Mouse (Mus musculus) embryo, embryonic 9.5 days (tissue): ENCODE data around the gene Tomm70a.
A peak's percentile ranks its signal among the peaks of the same experiment; 100 is the strongest.
"Not testable (repeated sequence)": the region's sequence is repeated elsewhere in the genome, so short reads cannot be mapped to it uniquely, and the experiment has no call there.

Experiments used
- DNase-seq: peaks from one replicate; pipeline ENCODE4 v3.0.0-alpha.2; 2017; ENCODE audit errors: extremely low spot score

The Tomm70a gene

DNA sequence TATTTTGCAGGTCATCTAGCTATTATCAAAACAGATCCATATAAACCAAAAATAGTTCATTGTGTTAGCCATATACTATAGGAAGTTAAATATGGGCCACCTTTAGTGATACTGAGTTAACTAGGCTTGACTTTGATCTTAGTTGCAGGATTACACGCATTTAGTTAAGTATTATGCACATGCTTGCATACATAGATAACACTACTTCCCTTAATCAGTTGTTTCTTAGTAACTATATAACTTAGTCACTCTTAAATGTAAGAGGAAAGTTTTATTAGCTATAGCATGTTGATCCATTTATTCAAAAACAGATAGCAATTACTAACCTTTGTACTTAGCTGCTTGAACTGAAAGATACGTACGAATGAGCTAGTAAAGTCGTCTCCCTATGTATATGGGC lies 29.9 kb downstream of the Tomm70a start:
- no peak for DNase-seq

- DNase-seq, result no peak
Measured at GRCm38 (mm10) chr16:57155899-57156298, 34.4 kb downstream of the Tomm70a start.

GRCm38 (mm10) chr16:57157076-57157475 lies 35.6 kb downstream of the Tomm70a start:
- DNase-seq, result no peak

GRCm38 (mm10) chr16:57157728-57158127 lies 36.2 kb downstream of the Tomm70a start:
- no peak for DNase-seq

- no peak for DNase-seq
Measured at GRCm38 (mm10) chr16:57159835-57160234, 38.3 kb downstream of the Tomm70a start.

GRCm38 (mm10) chr16:57162841-57163240 lies 41.3 kb downstream of the Tomm70a start:
- DNase-seq, result no peak

- DNase-seq, result no peak
Measured at GRCm38 (mm10) chr16:57163694-57164093, 42.2 kb downstream of the Tomm70a start.

DNA sequence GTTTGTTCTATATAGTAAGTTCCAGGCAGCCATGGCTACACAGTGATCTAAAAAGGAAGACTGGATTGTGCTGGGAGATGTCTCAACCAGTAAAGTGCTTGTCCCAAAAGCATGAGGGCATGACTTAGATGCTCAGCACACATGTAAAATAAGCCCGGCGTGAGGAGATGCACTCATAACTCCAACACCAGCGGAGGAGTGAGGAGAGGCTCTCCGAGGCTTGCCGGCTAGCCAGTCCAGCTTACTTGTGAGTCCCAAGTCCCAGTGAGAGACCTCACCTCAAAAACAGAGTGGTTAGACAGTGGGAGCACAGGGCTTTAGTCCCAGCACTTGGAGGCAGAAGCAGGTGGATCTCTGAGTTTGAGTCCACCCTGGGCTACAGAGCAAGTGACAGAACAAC lies 43.7 kb downstream of the Tomm70a start:
- DNase-seq, result no peak

DNA sequence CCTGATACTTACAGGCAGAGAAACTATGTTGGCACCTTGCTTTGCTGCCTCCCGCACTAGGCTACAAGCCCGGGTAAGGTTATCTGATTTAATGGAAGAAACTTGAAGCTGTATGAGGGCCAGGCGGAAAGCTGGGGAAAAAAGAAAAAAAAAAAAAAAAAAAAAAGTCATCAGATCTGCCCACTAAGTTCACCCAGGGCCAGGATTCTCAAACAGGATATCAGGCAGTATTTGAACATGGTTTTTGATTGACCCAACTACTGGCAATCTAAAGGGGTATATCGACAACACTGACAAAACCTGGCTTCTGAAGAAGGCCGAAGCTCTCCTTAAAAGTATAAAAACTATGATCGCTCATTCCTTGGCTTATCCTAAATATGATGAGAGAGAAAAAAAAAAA lies 44.6 kb downstream of the Tomm70a start:
- no peak for DNase-seq

- DNase-seq, result peak; percentile 93
Measured at GRCm38 (mm10) chr16:57166611-57167513, 45.4 kb downstream of the Tomm70a start, which contains the start of gene Nit2. Gene Nit2 (minus strand): TSS chr16:57167341.

- DNase-seq, result no peak
Measured at GRCm38 (mm10) chr16:57167514-57167912, 46.0 kb downstream of the Tomm70a start.

- DNase-seq, result peak; percentile 19
Measured at GRCm38 (mm10) chr16:57168236-57168635, 46.7 kb downstream of the Tomm70a start.

- DNase-seq, result no peak
Measured at GRCm38 (mm10) chr16:57171161-57171560, 49.7 kb downstream of the Tomm70a start.

GRCm38 (mm10) chr16:57171570-57171969 lies 50.1 kb downstream of the Tomm70a start:
- no peak for DNase-seq

DNA sequence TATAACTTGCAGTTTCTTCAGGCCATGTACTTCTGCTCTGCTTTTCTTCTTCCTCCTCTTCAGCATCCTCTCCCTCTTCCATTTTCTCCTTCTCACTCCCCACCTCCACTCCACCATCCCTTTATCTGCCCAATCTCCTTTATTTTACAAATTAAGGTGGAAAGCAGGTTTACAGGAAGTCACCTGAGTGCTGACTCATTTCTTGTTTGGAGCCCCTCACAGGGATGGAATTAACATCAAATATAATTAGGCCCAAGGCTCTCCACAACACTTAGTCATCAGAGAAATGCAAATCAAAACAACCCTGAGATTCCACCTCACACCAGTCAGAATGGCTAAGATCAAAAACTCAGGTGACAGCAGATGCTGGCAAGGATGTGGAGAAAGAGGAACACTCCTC lies 53.0 kb downstream of the Tomm70a start:
- DNase-seq, result not testable (repeated sequence)

GRCm38 (mm10) chr16:57175751-57176150 lies 54.2 kb downstream of the Tomm70a start:
- no peak for DNase-seq

DNA sequence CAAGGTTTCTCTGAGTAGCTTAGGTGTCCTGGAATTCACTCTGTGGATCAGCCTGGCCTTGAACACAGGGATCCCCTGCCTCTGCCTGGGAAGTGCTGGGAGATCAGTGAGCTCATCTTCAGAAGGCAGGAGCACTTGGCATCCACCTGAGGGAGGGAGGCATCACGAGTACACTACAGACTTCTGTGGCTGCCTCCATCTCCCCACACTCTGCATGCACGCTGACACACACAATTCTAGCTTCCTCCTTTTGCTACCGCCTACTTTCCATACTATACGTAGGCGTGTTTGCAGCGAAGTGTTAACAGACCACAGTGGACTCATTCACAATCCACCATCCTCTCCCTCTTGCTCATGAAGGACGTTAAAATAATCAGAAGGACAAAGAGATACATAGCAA lies 54.8 kb downstream of the Tomm70a start:
- no peak for DNase-seq

DNA sequence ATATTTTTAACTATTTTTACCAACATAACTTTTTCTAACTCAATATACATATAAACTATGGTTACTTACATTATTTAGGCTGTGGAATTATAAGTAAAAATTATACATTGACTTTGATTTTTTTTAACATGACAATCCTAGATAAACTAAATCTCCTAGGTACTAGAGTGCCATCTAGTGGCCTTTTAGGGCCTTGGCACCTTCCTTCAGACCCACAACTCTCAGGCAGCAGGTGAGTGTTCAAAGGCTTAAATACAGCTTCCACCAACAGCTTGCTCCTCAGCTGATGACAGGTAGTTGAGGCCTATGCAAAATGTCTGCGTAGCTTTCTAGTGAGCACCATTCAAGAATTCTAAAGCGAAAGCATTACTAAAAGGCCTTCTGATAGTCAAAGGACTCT lies 55.8 kb downstream of the Tomm70a start:
- no peak for DNase-seq

DNA sequence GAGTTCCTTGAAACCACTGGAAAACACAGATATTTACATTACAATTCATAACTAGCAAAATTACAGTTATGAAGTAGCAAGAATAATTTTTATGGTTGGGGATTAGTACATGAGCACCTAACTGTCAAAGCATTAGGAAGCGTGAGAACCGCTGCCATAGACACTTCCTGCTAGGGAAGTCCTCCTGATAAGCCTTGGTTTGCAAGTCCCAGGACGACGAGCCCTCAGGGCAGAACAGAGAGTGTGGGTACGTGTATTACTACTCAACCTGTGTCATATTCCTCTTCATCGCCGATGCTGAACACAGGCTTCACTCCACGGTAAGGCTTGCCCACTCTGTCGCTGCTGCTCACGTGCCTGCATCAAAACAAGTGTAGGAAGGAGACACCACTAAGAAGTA lies 56.2 kb downstream of the Tomm70a start:
- DNase-seq, result no peak

- no peak for DNase-seq
Measured at GRCm38 (mm10) chr16:57181180-57181579, 59.7 kb downstream of the Tomm70a start.

- DNase-seq, result no peak
Measured at GRCm38 (mm10) chr16:57182037-57182436, 60.5 kb downstream of the Tomm70a start.

- DNase-seq, result no peak
Measured at GRCm38 (mm10) chr16:57186618-57187017, 65.1 kb downstream of the Tomm70a start.

DNA sequence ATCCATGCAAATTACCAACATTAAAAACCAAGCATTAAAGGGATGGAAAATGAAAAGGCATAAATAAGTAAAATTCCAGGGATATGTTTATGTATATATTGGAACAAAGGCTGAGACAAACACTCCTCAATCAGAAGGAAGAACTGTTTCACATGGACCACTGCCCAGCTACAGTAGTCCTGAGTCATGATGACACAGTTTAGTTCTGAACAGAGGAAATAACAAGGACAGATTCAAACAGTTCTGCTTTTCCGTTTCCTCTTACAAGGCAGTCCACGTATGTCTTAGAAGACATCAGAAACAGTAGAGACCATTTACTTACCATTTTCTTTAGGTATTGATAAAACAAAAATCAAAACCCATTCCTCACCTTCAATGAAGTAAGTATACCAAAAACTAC lies 68.0 kb downstream of the Tomm70a start:
- DNase-seq, result no peak

- no peak for DNase-seq
Measured at GRCm38 (mm10) chr16:57190390-57190789, 68.9 kb downstream of the Tomm70a start.
